Mouse (Mus musculus): ENCODE measurements around the gene Gm20388. TPM values are rescaled to one million over a fixed set of nuclear protein-coding genes. Genes with fewer than 3 reads are reported as not detected.

Gene Gm20388
- polyA plus RNA-seq, 1 experiment from 2014 or later, result not detected

DNA sequence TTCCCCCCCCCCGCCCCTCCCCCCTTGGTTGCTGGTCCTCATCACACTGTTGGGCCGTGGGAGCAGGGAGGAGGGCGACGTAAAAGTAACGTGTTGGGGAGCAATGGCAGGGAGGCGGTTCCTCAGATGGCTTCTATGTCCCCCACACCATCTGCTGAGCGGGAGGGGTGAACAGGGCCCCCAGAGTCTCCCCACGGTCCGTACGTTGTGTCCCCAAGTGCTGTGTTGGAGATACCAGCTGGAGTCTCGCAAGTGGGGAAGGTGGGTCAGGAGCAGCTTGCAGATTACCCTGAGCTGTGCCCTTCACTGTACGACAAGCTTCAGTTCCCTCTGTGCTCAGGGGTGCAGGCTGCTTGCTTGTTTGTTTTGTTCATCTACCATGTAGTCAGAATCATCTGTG lies 1813.2 kb downstream of the Gm20388 start:
- H3K4me3 ChIP-seq, result no peak overlapping the region
- H3K9me3 ChIP-seq, result no peaks in the 10 kb centered on the region; the same call in 1 of the 2 replicates
- H3K4me2 ChIP-seq, result no peak overlapping the region
- H3K27ac ChIP-seq, result no peak overlapping the region
- 81% methylated on average over 12 of the region's 12 CpGs for WGBS
- H3K4me1 ChIP-seq, result no peaks in the 10 kb centered on the region
- H3K36me3 ChIP-seq, result no peaks in the 10 kb centered on the region
- H3K9ac ChIP-seq, result no peak overlapping the region
- peaks cover 35% of the 10 kb centered on the region for H3K27me3 ChIP-seq
- ATAC-seq (ENCODE audit: insufficient number of reproducible peaks, insufficient read depth, low FRiP score, low TSS enrichment, low read depth), result 0 out of 2 replicates have a peak, but pooled peaks have one; percentile 10

DNA sequence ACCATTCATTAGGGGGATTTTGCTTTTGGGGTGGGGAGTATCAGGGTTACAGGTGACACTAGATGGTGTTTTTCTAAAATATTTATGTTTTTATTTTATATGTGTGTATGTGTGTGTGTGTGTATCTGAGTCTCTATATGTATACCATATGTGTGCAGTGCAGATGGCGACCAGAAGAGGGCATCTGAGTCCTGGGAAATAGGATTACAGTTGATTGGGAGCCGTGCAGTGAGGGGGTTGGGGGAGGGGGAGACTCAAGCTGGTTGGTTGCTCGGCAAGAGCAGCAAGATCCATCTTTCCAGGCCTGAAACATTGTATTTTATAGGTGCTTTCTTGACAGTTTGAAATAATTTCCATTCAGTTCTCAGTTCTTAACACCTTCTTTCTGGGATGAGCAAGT lies 1816.5 kb downstream of the Gm20388 start:
- Histone ChIP-seq H3K9me3 (no peaks in the 10 kb centered on the region; the same call in 1 of the 2 replicates), H3K27ac (no peak overlapping the region), H3K4me1 (peaks cover 16% of the 10 kb centered on the region), H3K4me3 (no peak overlapping the region), H3K4me2 (no peak overlapping the region), H3K27me3 (peaks cover 63% of the 10 kb centered on the region), H3K36me3 (no peaks in the 10 kb centered on the region), H3K9ac (no peak overlapping the region)
- WGBS, result 48% methylated on average over 3 of the region's 3 CpGs
- ATAC-seq (ENCODE audit: insufficient number of reproducible peaks, insufficient read depth, low FRiP score, low TSS enrichment, low read depth), result no peak

DNA sequence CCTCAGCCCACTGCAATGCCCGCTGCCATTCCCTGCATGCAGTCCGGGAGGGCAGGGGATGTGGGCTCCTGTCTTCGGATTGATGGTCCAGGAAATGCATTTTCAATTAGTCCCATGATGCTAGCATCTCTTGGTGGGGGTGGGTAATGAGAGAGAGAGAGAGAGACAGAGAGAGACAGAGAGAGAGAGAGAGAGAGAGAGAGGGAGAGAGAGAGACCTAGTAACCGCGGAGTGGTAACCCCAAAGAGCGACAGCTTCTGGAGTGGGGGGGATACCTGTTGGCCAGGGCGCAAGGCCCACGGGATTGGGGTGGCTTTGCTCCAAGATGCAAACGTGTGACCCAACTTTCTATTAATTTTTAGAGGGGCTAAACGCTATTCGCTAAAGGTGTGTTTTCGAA lies 1818.7 kb downstream of the Gm20388 start, which contains the start of gene Jph3:
Gene Jph3 (plus strand): TSS at position 301 of the 400 bp plus-strand sequence.
- ATAC-seq (ENCODE audit: insufficient number of reproducible peaks, insufficient read depth, low FRiP score, low TSS enrichment, low read depth), result no peak
- Histone ChIP-seq H3K27ac (no peak within 1 kb of the TSS), H3K4me3 (peak within 1 kb of the TSS; percentile 59), H3K4me1 (peaks cover 18% of the 10 kb centered on the region), H3K9me3 (no peaks in the 10 kb centered on the region; the same call in 1 of the 2 replicates), H3K36me3 (no peaks in the 10 kb centered on the region), H3K9ac (peak within 1 kb of the TSS; percentile 46; the same call in 1 of the 2 replicates), H3K4me2 (peak within 1 kb of the TSS; percentile 87), H3K27me3 (peaks cover 81% of the 10 kb centered on the region)
- WGBS, result 9% methylated on average over 12 of the region's 12 CpGs

DNA sequence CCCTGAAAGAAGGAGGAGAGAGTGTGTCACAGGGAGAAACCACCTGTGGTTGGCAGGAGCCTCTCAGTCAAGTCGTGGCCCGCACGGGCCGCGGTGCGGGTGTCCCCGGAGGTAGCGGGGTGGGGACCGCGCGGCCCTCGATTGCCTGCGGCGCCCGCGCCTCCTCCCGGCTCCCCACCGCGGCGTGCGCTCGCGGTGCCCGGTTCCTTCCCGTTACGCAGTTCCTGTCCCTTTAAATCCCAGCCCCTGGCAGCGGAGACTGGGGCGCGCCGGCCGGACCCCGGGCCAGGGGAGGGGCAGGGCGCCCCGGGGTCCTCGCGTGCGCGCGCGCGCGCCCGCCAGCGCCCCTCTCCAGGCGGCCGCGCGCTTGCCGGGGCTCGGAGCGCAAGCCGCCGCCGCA lies 1819.1 kb downstream of the Gm20388 start:
- Histone ChIP-seq H3K9ac (peak overlapping the region; percentile 46; the same call in 1 of the 2 replicates), H3K9me3 (no peaks in the 10 kb centered on the region; the same call in 1 of the 2 replicates)

DNA sequence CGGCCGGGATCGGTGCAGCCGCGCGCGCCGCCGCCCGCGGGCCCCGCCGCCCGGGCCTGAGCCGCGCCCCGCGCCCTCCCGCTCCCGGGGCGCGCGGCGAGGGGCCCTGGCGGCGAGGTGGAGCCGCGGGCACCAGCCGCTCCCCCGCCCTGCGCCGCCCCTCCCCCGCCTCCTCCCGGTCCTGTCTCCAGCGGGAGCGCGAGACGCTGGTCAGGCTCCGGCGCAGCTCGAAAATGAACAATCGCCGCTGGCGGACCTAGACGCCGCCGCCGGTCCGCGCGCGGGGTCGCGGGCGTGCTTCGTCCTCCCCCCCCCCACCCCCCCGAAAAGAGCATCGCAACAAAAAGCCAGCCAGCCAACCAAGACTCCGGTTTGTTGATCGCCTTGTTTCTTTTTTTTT lies 1819.5 kb downstream of the Gm20388 start:
- H3K9ac ChIP-seq, result no peak overlapping the region; the same call in 1 of the 2 replicates
- WGBS, result 1% methylated on average over 29 of the region's 60 CpGs

More for the DNA sequence above, 1819.1 kb downstream of the Gm20388 start:
- no peaks in the 10 kb centered on the region for H3K36me3 ChIP-seq
- peak overlapping the region; percentile 87 for H3K4me2 ChIP-seq
- peaks cover 83% of the 10 kb centered on the region for H3K27me3 ChIP-seq
- no peak overlapping the region for H3K27ac ChIP-seq
- under 1% methylated on average over 52 of the region's 54 CpGs for WGBS
- peak overlapping the region; percentile 59 for H3K4me3 ChIP-seq
- H3K4me1 ChIP-seq, result peaks cover 18% of the 10 kb centered on the region
- ATAC-seq (ENCODE audit: insufficient number of reproducible peaks, insufficient read depth, low FRiP score, low TSS enrichment, low read depth), result no peak

DNA sequence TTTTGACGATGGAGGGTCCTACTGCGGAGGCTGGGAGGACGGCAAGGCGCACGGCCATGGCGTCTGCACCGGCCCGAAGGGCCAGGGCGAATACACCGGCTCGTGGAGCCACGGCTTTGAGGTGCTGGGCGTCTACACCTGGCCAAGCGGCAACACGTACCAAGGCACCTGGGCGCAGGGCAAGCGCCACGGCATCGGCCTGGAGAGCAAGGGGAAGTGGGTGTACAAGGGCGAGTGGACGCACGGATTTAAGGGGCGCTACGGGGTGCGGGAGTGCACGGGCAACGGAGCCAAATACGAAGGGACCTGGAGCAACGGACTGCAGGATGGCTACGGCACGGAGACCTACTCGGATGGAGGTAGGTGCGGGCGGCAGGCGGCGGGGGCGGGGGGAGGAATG lies 1820.0 kb downstream of the Gm20388 start:
- peak overlapping the region; percentile 54; the same call in 1 of the 2 replicates for H3K9ac ChIP-seq
- peak overlapping the region; percentile 87 for H3K4me2 ChIP-seq
- peaks cover 18% of the 10 kb centered on the region for H3K4me1 ChIP-seq
- H3K27ac ChIP-seq, result no peak overlapping the region
- no peaks in the 10 kb centered on the region; the same call in 1 of the 2 replicates for H3K9me3 ChIP-seq
- ATAC-seq (ENCODE audit: insufficient number of reproducible peaks, insufficient read depth, low FRiP score, low TSS enrichment, low read depth), result no peak
- no peaks in the 10 kb centered on the region for H3K36me3 ChIP-seq
- peak overlapping the region; percentile 59 for H3K4me3 ChIP-seq
- H3K27me3 ChIP-seq, result peaks cover 84% of the 10 kb centered on the region
- WGBS, result 1% methylated on average over 37 of the region's 37 CpGs

More for the DNA sequence above, 1819.5 kb downstream of the Gm20388 start:
- no peak for ATAC-seq (ENCODE audit: insufficient number of reproducible peaks, insufficient read depth, low FRiP score, low TSS enrichment, low read depth)
- Histone ChIP-seq H3K36me3 (no peaks in the 10 kb centered on the region), H3K9me3 (no peaks in the 10 kb centered on the region; the same call in 1 of the 2 replicates), H3K4me2 (peak overlapping the region; percentile 87), H3K4me3 (peak overlapping the region; percentile 59), H3K27ac (no peak overlapping the region), H3K4me1 (peaks cover 18% of the 10 kb centered on the region), H3K27me3 (peaks cover 84% of the 10 kb centered on the region)

DNA sequence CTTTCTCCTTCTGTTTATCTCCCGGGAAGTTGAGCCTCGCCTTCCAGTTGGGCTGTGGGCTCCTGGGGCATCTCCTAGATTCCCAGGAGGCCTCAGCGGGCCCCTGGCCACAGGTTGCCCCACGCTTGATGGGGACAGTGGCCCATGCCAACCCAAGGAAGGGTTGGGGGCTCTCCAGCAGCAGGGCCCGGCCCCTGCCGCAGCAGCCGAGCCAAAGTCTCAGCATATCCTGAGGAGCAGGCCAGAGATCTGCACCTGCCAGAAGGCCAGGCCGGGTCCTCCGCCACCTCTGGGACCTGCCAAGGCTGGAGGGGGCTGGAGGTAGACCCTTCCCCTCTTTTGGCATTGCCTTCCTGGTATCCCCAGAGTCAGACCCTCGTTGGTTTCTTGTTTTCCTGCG lies 1820.4 kb downstream of the Gm20388 start:
- peak overlapping the region; percentile 87 for H3K4me2 ChIP-seq
- no peak overlapping the region for H3K9ac ChIP-seq
- WGBS, result 2% methylated on average over 11 of the region's 11 CpGs

DNA sequence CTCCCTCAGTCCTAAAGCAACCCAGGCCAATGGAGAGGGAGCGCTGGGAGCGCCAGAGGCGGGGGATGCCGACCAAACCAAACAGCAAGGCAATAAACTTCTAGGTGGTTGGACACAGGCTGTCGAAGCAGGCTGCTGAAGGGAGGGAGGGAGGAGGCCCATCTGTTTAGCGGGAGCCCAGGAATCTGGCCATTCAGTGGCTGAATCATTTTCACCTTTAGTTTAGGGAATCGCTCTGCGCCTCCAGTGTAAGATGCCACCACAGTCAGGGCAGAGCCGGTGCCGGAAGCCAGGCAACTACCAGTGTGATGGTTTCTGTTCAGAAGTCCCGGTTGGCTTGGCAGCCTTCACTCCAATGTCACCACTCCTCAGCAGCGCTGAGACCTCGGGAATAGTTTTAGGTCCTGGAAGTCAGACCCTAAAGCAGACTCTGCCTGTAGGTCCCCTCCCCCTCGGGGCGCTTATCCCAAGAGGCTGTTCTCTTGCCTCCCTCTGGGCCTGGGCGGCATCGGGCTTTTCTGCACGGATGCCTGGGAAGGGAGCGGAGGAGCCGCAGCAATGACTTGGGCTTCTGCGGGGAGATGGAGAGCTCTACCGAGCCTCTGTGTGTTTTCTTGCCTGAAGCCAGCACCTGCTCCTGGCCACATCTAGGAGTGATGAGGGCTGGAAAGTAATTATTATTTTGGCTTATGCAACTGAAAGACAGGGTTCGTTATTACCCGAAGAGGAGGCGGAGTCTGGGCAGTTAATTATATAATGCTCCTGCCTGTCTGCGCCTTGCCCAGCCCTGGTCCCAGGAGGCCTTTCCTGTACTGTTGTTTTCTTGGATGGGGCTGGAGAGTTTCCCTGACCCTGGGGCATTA lies 1821.1 kb downstream of the Gm20388 start:
- Histone ChIP-seq H3K36me3 (no peaks in the 10 kb centered on the region), H3K4me1 (peaks cover 18% of the 10 kb centered on the region), H3K9ac (no peak overlapping the region), H3K4me3 (peak overlapping the region; percentile 59; the same call in 1 of the 2 replicates), H3K4me2 (peak overlapping the region; percentile 87), H3K9me3 (no peaks in the 10 kb centered on the region; the same call in 1 of the 2 replicates), H3K27me3 (peaks cover 81% of the 10 kb centered on the region), H3K27ac (no peak overlapping the region)
- 6% methylated on average over 26 of the region's 26 CpGs for WGBS
- no peak for ATAC-seq (ENCODE audit: insufficient number of reproducible peaks, insufficient read depth, low FRiP score, low TSS enrichment, low read depth)

More for the DNA sequence above, 1820.4 kb downstream of the Gm20388 start:
- H3K4me3 ChIP-seq, result peak overlapping the region; percentile 59
- peaks cover 84% of the 10 kb centered on the region for H3K27me3 ChIP-seq
- no peak overlapping the region for H3K27ac ChIP-seq
- no peaks in the 10 kb centered on the region; the same call in 1 of the 2 replicates for H3K9me3 ChIP-seq
- H3K36me3 ChIP-seq, result no peaks in the 10 kb centered on the region
- ATAC-seq (ENCODE audit: insufficient number of reproducible peaks, insufficient read depth, low FRiP score, low TSS enrichment, low read depth), result no peak
- peaks cover 18% of the 10 kb centered on the region for H3K4me1 ChIP-seq

DNA sequence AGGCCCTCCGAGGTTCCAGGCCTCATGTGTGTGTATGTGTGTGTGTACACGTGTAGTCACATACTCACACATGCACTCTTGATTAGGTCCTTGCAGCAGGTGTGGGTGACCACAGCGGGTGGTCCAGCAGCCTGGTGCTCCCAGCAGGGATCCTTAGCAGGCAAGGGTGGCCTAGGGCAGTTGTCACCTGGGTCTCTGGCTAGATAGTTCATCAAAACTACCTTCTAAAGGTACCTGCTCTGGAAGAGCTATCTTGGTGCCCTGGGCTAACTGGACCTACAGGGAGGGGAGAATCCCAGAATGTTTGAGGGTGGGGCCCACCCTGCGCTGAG lies 1821.7 kb downstream of the Gm20388 start:
- Histone ChIP-seq H3K9ac (no peak overlapping the region), H3K36me3 (no peaks in the 10 kb centered on the region), H3K27ac (no peak overlapping the region), H3K9me3 (no peaks in the 10 kb centered on the region), H3K27me3 (peaks cover 77% of the 10 kb centered on the region), H3K4me2 (no peak overlapping the region), H3K4me3 (no peak overlapping the region; the same call in 1 of the 2 replicates), H3K4me1 (peaks cover 18% of the 10 kb centered on the region)
- 54% methylated on average over 4 of the region's 4 CpGs for WGBS
- no peak for ATAC-seq (ENCODE audit: insufficient number of reproducible peaks, insufficient read depth, low FRiP score, low TSS enrichment, low read depth)

DNA sequence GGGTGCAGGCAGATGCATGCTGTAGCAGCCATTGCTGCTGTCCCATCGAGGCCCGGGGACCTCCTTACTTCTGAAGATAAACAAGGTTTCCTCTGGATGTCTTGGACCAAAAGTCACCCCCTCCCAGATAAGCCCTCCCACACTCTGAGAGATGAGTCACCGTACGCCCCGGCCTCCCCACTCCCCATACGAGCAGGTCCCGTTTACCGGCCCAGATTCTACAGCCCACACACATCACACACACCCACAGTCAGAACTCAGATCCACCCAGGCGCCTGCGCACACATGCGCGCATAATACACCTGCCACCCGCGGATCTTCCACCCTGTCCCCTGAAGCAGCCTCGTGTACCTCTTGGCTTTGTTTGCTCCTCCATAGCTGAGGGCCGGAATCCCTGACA lies 1823.6 kb downstream of the Gm20388 start:
- H3K27me3 ChIP-seq, result peaks cover 59% of the 10 kb centered on the region
- H3K9me3 ChIP-seq, result no peaks in the 10 kb centered on the region
- no peak for ATAC-seq (ENCODE audit: insufficient number of reproducible peaks, insufficient read depth, low FRiP score, low TSS enrichment, low read depth)
- no peaks in the 10 kb centered on the region for H3K36me3 ChIP-seq
- peaks cover 18% of the 10 kb centered on the region for H3K4me1 ChIP-seq
- H3K4me3 ChIP-seq, result no peak overlapping the region
- 92% methylated on average over 16 of the region's 16 CpGs for WGBS
- H3K9ac ChIP-seq, result no peak overlapping the region
- no peak overlapping the region for H3K4me2 ChIP-seq
- no peak overlapping the region for H3K27ac ChIP-seq

DNA sequence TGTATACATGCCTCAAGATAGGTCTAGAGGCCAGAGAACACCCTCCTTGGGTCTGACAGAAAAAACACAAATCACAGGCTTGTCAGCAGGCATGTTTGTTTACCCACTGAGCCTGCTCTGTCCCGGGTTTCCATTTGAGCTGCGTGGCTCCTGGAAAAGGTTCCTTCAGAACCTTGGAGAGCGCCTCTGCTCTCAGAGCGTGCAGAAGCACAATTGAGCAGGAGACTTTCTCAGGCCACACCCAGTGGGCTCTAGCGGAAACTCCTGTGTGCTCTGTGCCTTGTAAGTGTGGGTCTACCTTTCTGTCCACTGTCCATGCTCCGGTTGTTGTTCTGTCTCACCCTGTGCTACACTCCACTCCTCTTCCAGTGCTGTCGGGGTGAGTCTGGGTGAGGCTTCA lies 1825.6 kb downstream of the Gm20388 start:
- Histone ChIP-seq H3K9me3 (no peaks in the 10 kb centered on the region), H3K4me3 (no peak overlapping the region), H3K4me1 (peaks cover 7% of the 10 kb centered on the region; the same call in 1 of the 2 replicates), H3K36me3 (no peaks in the 10 kb centered on the region), H3K27ac (no peak overlapping the region), H3K4me2 (no peak overlapping the region), H3K27me3 (peaks cover 39% of the 10 kb centered on the region), H3K9ac (no peak overlapping the region)
- ATAC-seq (ENCODE audit: insufficient number of reproducible peaks, insufficient read depth, low FRiP score, low TSS enrichment, low read depth), result no peak
- WGBS, result 15% methylated on average over 7 of the region's 7 CpGs

DNA sequence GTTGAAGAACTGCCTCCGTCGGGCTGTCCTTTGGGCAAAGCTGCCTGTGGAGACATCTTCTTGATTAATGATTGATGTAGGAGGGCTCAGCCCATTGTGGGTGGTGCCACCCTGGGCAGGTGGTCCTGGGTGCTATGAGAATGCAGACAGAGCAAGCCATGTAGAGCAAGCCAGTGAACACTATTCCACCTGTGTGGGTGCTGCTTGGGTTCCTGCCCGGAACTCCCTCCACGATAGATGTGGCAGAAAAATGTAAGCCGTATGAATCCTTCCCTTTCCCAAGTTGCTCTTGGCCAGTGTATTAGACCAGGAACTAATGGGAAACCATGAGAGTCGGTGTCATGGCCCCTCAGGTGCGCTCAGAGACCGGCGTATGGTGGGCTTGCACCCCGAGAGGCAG lies 1830.1 kb downstream of the Gm20388 start:
- Histone ChIP-seq H3K4me3 (no peak overlapping the region), H3K4me1 (no peaks in the 10 kb centered on the region), H3K36me3 (no peaks in the 10 kb centered on the region), H3K9me3 (no peaks in the 10 kb centered on the region), H3K27me3 (peaks cover 3% of the 10 kb centered on the region; the same call in 1 of the 2 replicates), H3K9ac (no peak overlapping the region), H3K4me2 (no peak overlapping the region), H3K27ac (no peak overlapping the region)
- ATAC-seq (ENCODE audit: insufficient number of reproducible peaks, insufficient read depth, low FRiP score, low TSS enrichment, low read depth), result no peak
- WGBS, result 84% methylated on average over 10 of the region's 10 CpGs
